Mouse (Mus musculus): ENCODE measurements at regions not wholly inside any gene's neighbourhood (a gene's known extent, or its start where the extent isn't known, plus 50 kb on each side); places are given as distances from the start of the nearest gene placed in this dataset.

DNA sequence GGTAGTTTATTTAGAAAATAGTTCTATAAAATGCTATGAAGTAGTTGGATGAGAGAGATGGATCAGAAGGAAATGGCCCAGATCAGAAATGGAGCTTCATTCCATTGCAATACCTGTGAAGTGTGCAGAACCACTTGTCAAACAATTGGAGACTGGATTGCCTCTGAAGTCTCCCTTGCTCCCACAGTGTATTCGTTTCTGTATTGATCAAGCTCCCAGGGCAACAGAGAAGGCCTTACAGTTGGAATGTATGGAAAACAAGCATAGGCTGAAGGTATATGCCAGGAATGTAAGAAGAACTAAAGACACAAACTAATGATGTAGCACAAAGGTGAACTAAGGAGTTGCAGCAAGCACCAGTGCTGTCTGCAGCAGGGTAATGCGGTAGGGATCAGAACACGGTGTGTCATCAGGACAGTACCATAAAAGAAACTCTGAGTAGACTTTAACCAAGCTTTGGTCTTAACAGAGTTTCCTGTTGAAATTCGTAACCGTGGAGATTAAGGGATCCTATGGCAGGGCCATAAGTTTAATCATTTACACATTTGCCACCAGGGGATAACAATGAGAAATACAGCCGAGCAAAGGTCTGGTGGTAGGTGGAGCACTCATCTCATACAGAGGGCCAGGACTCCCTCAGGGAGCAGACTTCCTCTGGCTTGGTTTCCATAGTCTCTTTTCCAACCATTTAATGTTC, 732.9 kb upstream of the 2610301B20Rik start:
- DNase-seq: no peak

DNA sequence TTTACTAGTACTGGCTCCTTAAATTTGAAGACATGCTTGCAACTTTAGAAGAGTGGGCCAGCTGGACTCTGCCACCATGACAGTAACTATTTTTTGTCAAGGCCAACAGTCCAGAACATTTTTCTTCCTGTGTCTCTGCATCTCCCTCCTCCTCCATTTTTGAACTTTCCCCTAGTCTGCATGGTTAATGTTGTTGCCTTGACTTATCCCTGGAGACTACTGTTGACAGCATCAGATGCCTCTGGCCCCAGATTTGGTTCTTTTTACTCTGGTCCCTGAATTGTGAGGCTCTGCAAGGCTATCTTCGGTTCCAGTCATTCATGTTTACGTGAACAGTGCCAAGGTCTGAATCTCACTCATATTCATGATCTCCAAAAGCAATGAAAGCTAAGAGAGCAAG, 724.4 kb upstream of the 2610301B20Rik start:
- no peak for DNase-seq

DNA sequence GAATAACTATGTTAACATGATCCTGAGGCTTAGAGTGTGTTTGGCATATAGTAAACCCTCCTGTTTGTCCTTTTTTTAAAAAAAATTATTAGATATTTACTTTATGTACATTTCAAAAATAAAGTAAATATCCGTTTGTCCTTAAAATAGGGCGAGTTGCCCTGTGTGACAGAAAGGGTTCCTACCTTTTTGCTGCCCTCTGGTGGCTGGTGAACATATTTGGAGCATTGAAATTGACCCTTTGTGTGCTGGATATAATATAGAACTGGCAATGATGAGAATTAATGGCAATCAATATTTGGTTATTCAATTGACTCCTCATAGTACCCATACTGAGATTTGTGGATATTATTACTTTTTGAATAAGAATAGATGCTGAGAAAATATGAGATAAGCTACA, 723.8 kb upstream of the 2610301B20Rik start:
- peak; percentile 40 for DNase-seq

DNA sequence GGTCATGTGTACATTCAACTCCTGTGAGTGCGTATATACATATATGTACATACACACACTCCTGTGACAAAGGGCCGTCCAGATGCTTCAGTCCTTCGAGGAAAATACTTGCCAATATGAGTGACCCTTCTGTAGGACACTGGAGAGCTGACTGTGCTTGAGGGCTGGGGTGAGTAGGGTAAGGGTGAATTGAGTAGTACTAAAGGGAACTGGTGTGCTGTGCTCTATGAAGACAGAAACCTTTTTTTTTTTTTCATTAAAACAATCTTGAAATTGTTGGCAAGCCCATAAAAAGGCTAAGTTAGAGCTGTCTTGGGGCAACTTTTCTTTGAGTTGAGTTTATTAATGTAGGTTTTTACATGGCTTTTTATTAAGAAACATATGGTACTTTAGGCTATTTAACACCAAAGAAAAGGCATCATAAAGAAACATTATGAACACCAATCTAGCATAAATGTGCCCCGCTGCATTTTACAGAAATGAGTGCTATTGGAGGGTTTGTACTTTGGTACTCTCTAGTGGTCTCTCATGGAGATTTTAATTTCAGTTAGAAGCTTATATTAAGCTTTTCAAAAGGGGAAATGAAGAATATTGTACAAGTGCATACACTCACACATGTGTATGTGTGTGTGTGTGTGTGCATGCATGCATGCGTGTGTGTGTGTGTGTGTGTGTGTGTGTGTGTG, 718.5 kb upstream of the 2610301B20Rik start:
- no peak for DNase-seq

DNA sequence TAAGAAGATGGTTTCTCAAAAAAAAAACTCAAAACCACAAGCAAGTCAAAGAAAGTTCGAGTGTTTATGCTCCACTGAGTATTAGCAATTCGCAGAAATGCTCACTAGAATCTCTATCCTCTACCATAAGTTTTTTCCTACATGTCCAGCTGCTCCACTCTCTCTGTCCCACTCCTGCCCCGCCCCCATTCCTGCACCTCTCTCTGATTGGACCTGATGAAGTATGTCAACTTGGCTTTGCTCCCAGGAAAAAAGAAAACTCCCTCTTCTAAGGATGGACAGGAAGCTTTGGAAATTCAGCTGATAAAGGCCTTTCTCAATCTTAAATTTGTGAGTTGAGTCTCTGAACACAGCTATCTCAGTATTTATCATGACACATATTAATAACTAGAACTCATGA, 684.4 kb upstream of the 2610301B20Rik start:
- no peak for DNase-seq

DNA sequence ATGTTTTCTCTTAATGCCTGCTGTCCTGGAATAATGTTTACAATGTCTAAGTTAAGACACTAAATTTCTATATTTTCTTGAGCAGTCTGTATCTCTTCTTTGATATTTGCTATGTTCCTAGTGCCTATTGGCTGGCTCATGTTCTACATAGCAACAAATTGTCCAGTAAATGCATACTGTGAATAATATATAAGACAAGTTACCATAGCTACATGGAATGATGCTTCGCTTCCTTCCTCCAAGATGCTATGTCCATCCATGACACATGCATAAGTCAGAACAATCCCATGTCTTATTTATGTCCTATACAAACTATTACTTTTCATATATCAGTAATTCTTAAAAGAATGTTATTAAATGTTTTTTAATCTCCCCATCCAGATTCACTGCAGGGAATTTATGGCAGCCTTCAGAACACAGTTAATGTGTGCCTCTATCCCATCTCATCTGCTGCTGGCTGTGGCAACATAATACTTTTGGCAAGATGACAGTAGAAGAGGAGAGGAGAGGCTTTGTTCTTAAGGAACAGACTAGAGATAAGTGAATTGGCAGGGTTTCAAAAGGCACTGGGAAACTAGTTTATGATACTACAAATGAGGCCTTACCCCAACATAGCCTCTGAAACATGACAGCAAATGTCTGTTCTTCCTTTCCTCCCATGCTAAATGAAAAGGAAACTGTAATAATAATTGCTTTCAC, 676.9 kb upstream of the 2610301B20Rik start:
- DNase-seq: no peak

DNA sequence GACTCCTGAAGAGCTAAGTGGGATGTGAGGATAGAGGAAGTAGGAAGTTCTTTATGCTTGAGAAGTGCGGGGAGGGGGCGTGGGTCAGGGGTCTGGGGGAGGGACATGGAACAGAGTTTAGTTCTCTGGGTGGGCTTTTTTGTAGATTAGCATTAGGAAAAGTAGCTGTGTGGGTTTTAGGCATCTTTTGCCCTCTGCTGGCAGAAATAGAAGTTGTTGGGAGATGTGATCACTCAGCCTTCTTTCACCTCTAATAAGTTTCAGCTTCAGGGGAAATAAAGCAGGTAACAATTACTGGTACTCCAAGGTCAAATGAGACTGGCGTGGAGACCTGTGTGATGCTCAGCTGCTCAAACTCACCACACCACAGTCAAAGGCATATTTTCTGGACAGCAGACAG, 672.5 kb upstream of the 2610301B20Rik start:
- DNase-seq: no peak

DNA sequence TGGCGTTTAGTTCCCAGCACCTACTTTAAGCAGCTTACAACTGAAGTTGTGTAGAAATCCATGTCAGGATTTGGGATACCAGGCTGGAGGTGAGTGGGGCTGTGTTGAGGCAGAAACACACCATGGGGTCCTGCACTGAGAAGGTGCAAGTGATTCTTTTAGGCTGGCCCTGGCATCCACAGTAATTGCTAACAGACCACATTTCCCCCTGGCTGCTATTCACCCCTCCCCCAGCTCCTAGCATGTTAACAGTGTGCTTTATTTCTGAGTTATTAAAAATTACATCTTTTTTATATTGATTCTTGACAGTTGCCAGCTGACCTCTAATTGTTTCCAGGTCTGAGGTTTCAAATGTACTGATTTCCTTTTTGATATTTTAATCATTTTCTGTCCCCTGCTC, 670.1 kb upstream of the 2610301B20Rik start:
- no peak for DNase-seq

DNA sequence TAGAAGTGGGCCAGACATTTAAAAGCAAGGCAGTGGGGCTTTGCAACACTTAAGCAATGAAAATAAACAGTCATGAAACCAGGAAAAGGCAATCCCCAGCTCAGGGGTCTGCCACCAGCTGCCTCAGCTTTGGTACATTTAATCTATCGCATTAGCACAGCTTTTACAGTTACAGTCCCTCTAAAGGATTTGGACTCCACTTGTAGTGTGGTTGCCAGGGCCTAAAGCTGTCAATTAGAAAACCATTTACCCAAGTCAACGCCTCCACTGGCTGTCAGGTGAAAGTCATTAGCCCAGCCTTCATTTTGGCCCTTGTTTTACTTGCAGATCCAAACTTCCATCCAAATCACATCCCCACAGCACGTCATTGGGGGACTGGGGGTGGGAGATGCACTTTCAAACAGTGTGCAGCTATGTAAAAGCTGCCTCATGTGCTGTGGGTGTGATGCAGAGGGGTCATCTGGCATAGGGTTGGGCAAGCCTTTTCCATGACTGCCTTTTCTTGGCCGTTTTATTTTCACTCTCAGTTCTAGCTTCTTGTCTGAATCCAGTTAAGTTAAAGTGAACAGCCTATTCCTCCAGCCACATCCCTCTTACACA, 664.9 kb upstream of the 2610301B20Rik start:
- no peak for DNase-seq

DNA sequence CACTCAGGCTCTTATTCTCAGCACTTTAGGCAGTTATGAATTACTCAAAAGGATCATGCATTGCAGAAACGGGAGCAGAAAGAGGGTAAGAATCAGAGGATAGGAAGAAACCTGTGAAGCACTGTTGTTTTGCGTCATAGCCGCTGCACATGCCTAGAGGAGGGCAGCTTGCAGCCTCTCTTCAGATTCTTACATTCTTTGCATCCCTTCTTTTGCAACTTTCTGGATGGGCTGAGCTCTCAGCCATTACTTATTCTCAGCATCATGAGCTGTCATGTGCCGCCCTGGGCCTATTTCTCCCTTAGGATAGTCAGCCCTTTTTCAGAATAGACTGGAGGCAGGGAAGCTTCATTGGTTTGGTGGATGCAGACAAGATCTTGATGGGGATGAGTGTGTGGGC, 663.0 kb upstream of the 2610301B20Rik start:
- no peak for DNase-seq

DNA sequence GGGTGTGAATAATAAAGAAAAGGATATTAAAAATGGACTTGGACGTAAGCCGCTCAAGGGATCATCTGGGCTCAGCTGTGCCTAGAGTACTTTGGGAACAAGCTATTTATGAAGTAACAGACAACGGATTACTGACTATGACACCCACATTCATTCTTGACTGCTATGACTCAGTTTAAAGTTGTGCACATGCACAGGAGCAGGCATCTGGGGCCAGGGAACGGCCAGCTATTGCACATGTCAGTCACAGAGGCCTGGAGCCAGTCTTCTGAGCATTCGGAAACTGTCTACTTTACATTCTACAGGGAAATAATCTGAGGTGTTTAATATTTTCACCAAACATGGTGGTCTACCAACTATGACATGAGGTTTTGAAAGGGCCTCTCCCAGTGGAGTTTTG, 639.0 kb upstream of the 2610301B20Rik start:
- no peak for DNase-seq

DNA sequence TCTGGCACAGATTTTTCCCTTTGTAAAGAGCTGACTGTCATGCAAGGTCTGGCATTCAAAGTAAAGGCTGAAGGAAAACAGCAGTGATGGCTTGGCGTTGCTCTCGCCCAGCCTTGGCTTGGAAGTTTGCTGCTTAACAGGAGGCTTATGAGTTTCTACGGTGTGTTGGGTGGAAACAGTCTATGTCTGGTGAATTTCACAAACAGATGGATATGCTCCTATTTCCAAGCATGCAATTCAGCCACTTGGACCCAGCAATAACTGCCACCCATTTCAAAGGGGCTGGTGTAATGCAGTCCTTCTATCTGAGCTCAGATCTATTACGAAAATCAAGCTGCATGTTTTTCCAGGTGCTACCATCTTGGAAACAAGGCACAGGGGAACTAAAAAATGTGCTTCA, 632.2 kb upstream of the 2610301B20Rik start:
- DNase-seq: no peak

DNA sequence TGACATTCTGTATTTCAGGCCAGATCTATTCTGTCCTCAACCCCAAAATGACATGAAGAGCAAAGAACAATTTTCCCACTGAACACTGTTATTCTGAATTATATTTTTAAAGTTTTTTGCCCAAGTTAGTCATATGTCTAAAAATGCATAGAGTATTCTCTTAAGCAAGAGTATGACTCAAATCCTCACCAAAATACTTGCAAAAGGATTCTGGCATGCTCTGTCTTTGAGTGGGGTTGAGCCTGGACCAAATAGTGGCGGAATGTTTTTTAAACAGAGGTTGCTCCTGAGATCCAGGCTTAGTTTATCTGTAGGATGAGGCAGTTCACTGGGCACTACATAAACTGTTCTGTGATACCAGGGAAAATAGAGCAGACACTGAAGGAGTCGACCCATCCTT, 631.4 kb upstream of the 2610301B20Rik start:
- DNase-seq: no peak

DNA sequence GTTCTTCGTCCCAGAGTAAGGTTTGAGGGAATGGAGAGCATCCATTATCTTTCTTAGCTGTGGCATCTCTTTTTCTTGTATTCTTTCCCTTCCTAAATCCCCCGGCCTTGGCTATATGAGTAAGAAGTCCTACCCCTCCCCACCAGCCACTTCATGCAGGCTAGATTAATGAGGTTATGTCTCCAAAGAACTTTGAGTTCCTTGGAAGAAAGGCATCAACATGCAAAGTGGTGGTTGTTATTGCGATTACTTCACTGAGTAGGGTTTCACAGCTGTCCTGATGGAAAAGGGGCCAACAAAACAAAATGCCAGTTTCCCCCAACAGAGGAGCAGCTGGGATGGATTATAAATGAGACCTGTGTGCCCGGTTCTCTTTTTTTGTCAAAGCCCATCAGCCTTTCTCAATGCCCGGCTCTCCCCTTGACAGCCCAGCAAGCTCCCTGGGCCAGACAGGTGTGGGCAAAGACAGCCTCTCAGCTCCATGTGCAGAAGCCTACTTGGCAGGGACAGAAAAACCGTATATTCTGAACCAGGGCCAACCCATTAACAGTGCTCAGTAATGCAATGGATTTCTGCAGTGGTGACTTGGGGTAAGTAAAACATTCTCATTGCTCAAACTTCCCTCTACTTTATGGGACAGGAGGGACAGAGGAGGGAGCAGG, 620.1 kb upstream of the 2610301B20Rik start:
- no peak for DNase-seq

DNA sequence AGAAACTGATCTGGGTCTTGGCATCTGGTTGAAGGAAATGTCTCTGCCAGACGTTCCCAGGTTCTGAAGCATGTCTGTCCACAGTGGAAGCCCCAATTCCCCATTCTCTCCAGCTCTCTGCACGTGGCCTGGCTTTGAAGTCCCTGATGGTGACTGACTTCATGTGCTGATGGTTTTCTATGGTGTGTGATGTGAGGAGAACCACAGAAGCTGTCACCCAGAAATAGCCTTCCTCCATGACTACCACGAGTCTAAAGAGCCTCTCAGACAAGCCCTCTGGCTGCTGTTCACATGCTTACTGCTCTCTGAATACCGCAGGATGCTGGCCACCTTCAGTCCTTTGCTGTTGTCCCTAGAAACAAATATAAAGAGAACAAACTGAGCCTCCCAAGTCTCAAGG, 616.8 kb upstream of the 2610301B20Rik start:
- DNase-seq: no peak

DNA sequence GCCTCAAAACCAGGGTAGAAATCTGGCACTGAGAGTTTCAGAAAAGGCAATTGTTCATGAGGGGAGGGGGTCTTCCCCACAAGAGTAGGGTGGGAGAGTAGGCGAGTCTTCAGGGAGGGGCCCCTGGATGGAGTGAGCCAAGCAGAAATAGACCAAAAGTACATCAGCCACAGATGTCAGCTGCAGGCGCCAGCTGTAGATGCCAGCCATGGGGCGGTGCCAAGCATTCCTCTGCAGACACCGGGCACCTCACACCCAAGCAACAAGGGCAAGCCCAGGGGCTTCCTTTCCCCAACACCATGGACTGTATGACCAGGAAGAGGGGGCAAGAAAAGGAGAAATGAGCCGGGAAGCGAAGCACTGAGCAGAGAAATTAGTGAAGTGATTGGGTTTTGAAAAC, 613.9 kb upstream of the 2610301B20Rik start:
- peak; percentile 62 for DNase-seq

DNA sequence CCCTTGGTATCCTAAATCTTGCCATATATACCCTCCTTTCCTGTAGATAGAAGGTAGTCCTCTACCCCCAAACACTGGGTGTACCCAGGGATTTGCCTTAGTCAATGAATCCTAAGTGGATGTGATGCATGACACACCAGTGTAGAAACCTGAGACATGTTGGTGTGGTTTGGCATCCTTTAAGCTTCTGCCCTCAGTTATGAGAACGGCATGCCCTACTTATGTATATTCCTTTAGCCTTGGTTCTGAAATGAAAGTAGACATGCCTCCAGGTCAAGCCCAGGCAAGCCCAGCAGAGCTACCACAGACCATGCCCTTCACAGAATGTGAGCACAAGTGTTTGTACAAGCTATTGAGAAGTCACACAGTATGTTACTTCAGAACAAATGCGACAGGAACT, 608.4 kb upstream of the 2610301B20Rik start:
- DNase-seq: no peak

DNA sequence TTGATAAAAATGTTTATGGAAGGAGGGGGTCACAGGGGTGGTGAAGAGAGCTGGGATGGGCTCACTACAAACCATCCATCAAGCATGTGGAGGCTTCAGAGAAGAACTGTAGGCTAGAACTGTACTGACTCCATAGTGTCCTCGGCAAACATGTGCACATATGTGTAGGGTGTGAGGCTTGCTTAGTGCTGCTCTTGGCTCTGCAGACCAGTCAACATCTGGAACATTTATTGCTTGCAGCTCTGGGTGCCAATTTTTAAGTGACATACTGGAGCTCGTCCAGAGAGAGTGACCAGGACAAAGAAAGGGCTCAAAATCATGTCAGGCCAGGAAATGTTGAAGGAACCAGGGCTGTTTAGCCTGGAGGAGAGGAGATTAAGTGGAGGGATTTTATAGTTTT, 588.7 kb upstream of the 2610301B20Rik start:
- no peak for DNase-seq

DNA sequence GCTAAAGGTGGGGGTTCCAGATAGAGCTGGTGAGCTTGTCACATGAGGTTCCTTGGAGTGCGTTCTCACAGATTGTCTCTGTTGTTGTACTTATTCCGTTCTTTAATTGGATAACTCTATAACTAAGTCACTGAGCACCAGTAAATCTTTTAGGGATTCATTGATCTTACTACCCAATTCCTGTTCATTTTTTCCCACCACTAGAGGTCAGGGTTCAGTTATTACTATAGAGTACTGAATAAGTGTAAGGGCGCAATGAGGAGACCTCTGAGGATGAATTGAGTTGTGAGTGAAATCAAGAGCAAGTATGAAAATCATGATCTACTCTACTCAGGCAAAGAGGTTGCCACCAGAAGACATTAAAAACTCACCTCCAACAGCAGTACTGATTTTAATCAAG, 584.0 kb upstream of the 2610301B20Rik start:
- DNase-seq: no peak

DNA sequence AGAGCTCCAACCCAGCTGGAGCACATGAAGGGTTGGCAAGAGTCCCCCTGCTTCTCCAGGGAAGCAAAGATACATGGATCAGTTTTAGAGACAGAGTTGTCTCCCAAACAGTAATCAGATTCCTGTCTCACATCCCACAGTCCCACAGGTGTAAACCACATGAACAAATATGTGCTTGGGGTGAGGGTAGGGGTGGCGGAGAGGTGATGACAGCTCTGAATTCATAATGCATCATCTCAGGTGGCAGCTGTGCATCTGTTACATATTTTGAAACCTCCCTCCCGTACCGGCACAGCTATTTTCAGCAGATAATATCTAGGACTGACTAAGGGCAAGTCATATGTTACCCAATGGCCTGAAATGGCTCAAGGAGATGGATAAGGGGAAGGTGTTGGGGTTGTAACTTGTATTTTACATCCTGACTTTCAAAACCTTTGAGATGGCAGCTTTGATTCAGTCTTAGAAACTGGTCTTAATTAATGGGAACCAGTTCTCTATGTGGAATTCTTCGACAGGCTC, 579.2 kb upstream of the 2610301B20Rik start:
- DNase-seq: peak; percentile 5

DNA sequence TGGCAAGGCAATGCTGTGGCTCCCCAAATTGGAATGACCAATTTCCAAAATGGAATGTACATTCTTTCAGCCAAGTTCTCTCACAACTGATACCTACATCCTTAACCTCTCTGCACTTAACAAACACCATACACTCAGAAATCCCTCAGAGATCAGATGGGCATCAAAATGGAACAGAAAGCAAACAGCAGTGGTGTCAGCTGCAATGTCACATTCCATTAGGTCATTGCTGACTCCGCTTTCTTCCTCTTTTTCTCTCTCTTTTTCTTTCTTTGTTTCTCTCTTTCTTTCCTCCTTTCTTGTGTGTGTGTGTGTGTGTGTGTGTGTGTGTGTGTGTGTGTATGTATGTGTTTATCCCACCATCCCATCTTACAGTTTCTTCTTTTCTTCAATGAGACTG, 578.1 kb upstream of the 2610301B20Rik start:
- DNase-seq: no peak

DNA sequence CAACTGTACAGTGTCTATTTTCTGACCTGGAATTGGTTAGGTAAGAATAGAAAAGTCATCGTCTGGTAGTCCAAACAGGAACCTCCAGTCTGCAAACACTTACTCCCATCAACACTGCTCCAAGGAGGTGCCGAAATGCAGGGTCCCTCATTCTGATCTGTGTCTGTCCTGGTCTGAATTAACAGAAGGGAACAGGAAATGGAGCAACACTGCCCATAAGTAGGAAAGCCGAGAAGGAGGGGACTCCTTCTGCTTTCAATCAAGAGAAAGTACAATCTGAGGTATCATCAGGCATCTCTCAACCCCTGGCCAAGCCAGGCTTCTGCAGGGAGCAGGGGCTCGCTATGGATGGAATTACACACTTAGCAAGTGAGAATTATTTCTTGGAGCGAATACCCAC, 562.4 kb upstream of the 2610301B20Rik start:
- DNase-seq: no peak

Data from gastrocnemius, postnatal 10 days (tissue).